ENCODE assay signal across 19 mouse cellular contexts in the genomic region with DNA sequence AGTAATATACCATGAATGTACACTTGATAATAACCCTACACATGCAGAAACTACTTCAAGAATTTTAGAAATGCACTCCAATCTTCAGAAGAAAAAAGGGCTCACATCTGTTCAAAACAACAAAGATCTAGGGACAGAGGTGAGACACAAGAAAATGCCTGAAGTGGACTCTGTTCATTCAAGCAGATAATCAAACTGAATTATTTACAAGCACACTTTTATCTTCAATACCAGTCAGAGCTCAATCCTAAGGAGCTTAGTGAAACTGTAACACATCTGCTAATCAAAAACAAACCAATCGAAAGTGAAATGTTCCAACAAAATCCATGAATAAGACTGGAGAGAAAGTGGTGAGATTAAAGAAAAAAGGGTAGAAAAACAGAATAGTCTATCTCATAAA.
"Had no signal": no experiment of that assay in that cellular context is flagged by ENCODE, and none has a peak within 500 bp of the region (broad histone marks: within the 10 kb centered on the region; RNA-seq: fewer than 3 reads in every experiment).

No protein-coding gene starts in this region.

- H3K9ac ChIP-seq: limb, embryonic 13.5 days; lung, embryonic 15.5 days; midbrain, embryonic 12.5 days; midbrain, embryonic 15.5 days; neural tube, embryonic 12.5 days; neural tube, embryonic 15.5 days had no signal

- H3K9me3 ChIP-seq: limb, embryonic 10.5 days; limb, embryonic 13.5 days; lung, embryonic 15.5 days; midbrain, embryonic 12.5 days; midbrain, embryonic 15.5 days; neural tube, embryonic 12.5 days; neural tube, embryonic 15.5 days had no signal

- H3K4me1 ChIP-seq: limb, embryonic 10.5 days; limb, embryonic 13.5 days; lung, embryonic 15.5 days; midbrain, embryonic 12.5 days; midbrain, embryonic 15.5 days; neural tube, embryonic 12.5 days; neural tube, embryonic 15.5 days had no signal

- ATAC-seq: intestine, embryonic 16.5 days; midbrain, embryonic 15.5 days had no signal

- H3K36me3 ChIP-seq: limb, embryonic 10.5 days; lung, embryonic 15.5 days; midbrain, embryonic 12.5 days; midbrain, embryonic 15.5 days had no signal

- H3K27me3 ChIP-seq: limb, embryonic 13.5 days; lung, embryonic 15.5 days; midbrain, embryonic 12.5 days; midbrain, embryonic 15.5 days; neural tube, embryonic 12.5 days; neural tube, embryonic 15.5 days had no signal

- DNase-seq: kidney, adult 8-10 months; kidney, postnatal 14 days; layer of hippocampus, adult 9-11 months; lung, adult 18-20 months; lung, postnatal 10 days; lung, postnatal 36 days; thymus, adult 2 months; thymus, postnatal 14 days; thymus, postnatal 4 days had no signal

- H3K27ac ChIP-seq: layer of hippocampus, adult 2 months; limb, embryonic 10.5 days; limb, embryonic 13.5 days; lung, embryonic 15.5 days; midbrain, embryonic 12.5 days; midbrain, embryonic 15.5 days; neural tube, embryonic 12.5 days; neural tube, embryonic 15.5 days had no signal

- H3K4me3 ChIP-seq: layer of hippocampus, adult 2 months; limb, embryonic 10.5 days; limb, embryonic 13.5 days; lung, embryonic 15.5 days; midbrain, embryonic 12.5 days; midbrain, embryonic 15.5 days; neural tube, embryonic 12.5 days; neural tube, embryonic 15.5 days had no signal

- H3K4me2 ChIP-seq: limb, embryonic 13.5 days; liver, embryonic 11.5 days; lung, embryonic 15.5 days; midbrain, embryonic 12.5 days; midbrain, embryonic 15.5 days; neural tube, embryonic 12.5 days; neural tube, embryonic 15.5 days had no signal
